Mouse (Mus musculus): ENCODE results near the gene Grasp.
A peak's percentile ranks its signal among the peaks of the same experiment; 100 is the strongest.

Gene Grasp

GRCm38 (mm10) chr15:101250220-101250800, 26.3 kb downstream of the Grasp start:
- Histone ChIP-seq H3K27me3 (ENCODE audit: insufficient read depth, low read length) (no peaks in the 10 kb centered on the region), H3K36me3 (ENCODE audit: insufficient read depth, low read length) (no peaks in the 10 kb centered on the region), H3K9me3 (ENCODE audit: low read length) (no peaks in the 10 kb centered on the region), H3K4me1 (replicated peaks; ENCODE audit: low read depth, low read length) (peaks cover 59% of the 10 kb centered on the region), H3K4me3 (replicated peaks; ENCODE audit: low read length) (no peak overlapping the region)
- TF ChIP-seq POU5F1 (IDR thresholded peaks at IDR 0.05; ENCODE audit: borderline replicate concordance, low read length) (no peak), NANOG (IDR thresholded peaks at IDR 0.05; ENCODE audit: borderline replicate concordance, low read length) (no peak), CTCF (conservative IDR thresholded peaks at IDR 0.05; ENCODE audit: low read length) (no peak)

GRCm38 (mm10) chr15:101251930-101252329, 27.9 kb downstream of the Grasp start:
- peaks cover 64% of the 10 kb centered on the region for H3K4me1 ChIP-seq (replicated peaks; ENCODE audit: low read depth, low read length)
- TF ChIP-seq POU5F1 (IDR thresholded peaks at IDR 0.05; ENCODE audit: borderline replicate concordance, low read length), result no peak
- TF ChIP-seq CTCF (conservative IDR thresholded peaks at IDR 0.05; ENCODE audit: low read length), result no peak
- no peak for TF ChIP-seq NANOG (IDR thresholded peaks at IDR 0.05; ENCODE audit: borderline replicate concordance, low read length)
- no peak overlapping the region for H3K4me3 ChIP-seq (replicated peaks; ENCODE audit: low read length)
- no peaks in the 10 kb centered on the region for H3K9me3 ChIP-seq (ENCODE audit: low read length)
- no peaks in the 10 kb centered on the region for H3K36me3 ChIP-seq (ENCODE audit: insufficient read depth, low read length)
- H3K27me3 ChIP-seq (ENCODE audit: insufficient read depth, low read length), result no peaks in the 10 kb centered on the region

DNA sequence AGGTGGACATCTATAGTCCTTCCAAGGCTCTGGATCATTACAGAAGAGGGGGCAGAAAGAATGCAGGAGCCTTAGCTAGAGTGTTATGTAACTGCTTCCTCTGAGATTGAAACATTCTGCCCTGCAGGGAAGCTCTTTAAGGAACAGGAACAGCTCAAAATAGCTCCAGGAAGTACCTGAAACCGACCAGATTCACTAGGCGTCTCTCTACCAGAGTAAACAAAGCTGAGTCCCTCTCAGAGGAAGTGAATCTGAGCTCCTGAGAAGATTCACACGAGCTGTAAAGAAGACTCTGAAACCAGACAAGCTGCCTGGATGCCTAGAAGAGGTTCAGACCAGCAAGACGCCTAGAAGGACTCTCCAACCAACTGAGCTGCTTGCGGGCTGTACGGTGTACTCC, 28.6 kb downstream of the Grasp start:
- Histone ChIP-seq H3K9me3 (ENCODE audit: low read length) (no peaks in the 10 kb centered on the region), H3K27me3 (ENCODE audit: insufficient read depth, low read length) (no peaks in the 10 kb centered on the region), H3K4me3 (replicated peaks; ENCODE audit: low read length) (no peak overlapping the region), H3K4me1 (replicated peaks; ENCODE audit: low read depth, low read length) (peaks cover 65% of the 10 kb centered on the region), H3K36me3 (ENCODE audit: insufficient read depth, low read length) (no peaks in the 10 kb centered on the region)
- no peak for TF ChIP-seq NANOG (IDR thresholded peaks at IDR 0.05; ENCODE audit: borderline replicate concordance, low read length)

DNA sequence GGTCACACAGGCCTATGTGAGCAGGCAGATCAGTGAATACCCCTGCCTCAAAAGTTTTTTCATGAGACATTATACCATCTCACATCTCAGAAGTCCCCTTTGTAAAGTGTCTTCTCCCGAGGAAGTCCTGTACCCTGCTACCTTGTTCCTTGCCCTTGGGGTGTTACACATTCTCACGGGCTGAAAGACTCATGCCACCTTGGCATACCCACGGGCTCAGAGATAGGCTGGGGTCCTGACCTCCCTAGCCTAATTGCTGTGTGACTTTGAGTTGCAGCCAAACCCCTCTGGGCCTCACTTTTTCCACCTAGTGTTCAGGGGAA, 29.5 kb downstream of the Grasp start:
- H3K36me3 ChIP-seq (ENCODE audit: insufficient read depth, low read length), result peaks cover 6% of the 10 kb centered on the region; the same call in 1 of the 2 replicates
- no peaks in the 10 kb centered on the region for H3K9me3 ChIP-seq (ENCODE audit: low read length)
- H3K4me3 ChIP-seq (replicated peaks; ENCODE audit: low read length), result peak overlapping the region; percentile 85
- peaks cover 66% of the 10 kb centered on the region for H3K4me1 ChIP-seq (replicated peaks; ENCODE audit: low read depth, low read length)
- H3K27me3 ChIP-seq (ENCODE audit: insufficient read depth, low read length), result no peaks in the 10 kb centered on the region
- TF ChIP-seq NANOG (IDR thresholded peaks at IDR 0.05; ENCODE audit: borderline replicate concordance, low read length), result no peak
- TF ChIP-seq POU5F1 (IDR thresholded peaks at IDR 0.05; ENCODE audit: borderline replicate concordance, low read length), result no peak
- TF ChIP-seq CTCF (conservative IDR thresholded peaks at IDR 0.05; ENCODE audit: low read length), result no peak

DNA sequence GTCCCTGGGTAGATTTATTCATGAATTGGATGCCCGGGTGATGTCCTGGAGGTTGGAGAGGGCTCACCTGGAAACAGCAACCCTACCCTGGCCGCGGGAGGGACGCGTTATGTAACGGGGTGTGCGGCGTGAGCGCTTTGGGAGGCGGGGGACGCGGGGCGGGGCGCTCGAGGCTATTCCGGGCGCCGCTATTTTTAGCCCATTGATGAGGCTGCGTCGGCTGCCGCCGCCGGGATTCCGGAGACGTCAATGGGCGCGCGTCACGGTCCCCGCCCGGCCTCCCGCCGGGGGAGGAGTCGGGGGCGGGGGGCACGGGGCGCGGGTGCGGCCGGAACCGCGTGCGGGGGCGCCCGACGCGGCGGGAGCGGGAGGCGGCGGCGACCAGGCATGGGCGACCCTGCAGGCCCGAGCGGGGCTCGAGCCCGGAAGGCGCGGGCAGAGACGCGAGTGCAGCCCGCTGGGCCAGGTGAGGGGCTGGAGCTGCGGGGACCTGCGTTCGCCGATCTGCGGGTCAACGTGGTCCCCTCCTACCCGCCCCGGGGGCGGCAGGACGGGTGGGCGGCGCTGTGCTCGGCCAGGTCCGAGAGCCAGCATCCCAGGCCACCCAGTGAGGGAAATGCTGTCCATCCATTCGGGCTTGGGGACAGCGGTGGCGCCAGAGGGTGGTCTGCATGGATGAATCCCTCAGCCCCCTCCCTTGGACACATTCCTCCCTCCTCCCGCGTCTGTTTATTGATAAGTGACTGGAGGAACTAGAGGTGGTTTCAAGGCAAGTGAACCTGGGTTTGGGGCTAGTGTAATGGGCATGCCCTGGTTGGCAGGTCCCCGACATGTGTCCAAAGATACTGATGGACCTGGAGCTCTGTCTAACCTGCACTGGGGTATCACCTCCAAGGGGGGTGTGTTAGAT, 30.2 kb downstream of the Grasp start, which contains the start of gene Nr4a1:
Nr4a1 (plus strand) TSS at position 384 of the 910 bp plus-strand sequence.
- H3K9me3 ChIP-seq (ENCODE audit: low read length), result no peaks in the 10 kb centered on the region
- H3K36me3 ChIP-seq (ENCODE audit: insufficient read depth, low read length), result peaks cover 12% of the 10 kb centered on the region; the same call in 1 of the 2 replicates
- TF ChIP-seq NANOG (IDR thresholded peaks at IDR 0.05; ENCODE audit: borderline replicate concordance, low read length) (no peak), POU5F1 (IDR thresholded peaks at IDR 0.05; ENCODE audit: borderline replicate concordance, low read length) (no peak), CTCF (conservative IDR thresholded peaks at IDR 0.05; ENCODE audit: low read length) (no peak)
- H3K27me3 ChIP-seq (ENCODE audit: insufficient read depth, low read length), result no peaks in the 10 kb centered on the region
- peak within 1 kb of the TSS; percentile 85 for H3K4me3 ChIP-seq (replicated peaks; ENCODE audit: low read length)
- H3K4me1 ChIP-seq (replicated peaks; ENCODE audit: low read depth, low read length), result peaks cover 72% of the 10 kb centered on the region

DNA sequence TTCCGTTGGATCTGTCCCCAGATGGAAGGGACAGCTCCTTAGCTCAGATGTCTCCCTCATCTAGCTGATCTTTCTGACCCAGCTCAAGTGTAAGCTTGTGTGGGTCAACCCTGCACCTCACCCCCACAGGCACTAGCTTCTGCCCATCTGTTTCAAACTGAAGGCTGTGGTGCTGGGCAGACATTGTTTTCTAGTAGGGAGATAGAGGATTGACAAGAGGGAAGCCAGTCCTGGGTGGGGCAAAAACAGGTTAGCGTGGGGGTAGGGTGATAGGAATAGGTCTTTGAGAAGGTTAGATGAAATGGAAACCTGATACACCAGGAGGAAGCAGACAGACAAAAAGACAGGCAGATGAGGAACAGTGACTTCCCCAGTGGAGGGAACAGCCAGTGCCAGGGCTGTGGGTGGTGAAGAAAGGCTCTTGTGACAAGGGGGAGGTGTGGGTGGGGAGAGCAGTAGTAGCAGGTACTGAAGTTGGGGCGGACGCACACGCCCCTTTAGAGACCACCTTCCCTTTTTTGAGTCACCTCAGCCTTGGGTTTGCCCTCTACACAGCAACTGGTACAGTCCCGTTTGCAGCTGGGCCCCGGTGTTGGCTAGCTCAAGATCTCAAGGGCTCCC, 32.0 kb downstream of the Grasp start:
- H3K36me3 ChIP-seq (ENCODE audit: insufficient read depth, low read length), result peaks cover 25% of the 10 kb centered on the region
- peak overlapping the region; percentile 21 for H3K4me3 ChIP-seq (replicated peaks; ENCODE audit: low read length)
- H3K4me1 ChIP-seq (replicated peaks; ENCODE audit: low read depth, low read length), result peaks cover 77% of the 10 kb centered on the region
- no peaks in the 10 kb centered on the region for H3K9me3 ChIP-seq (ENCODE audit: low read length)
- TF ChIP-seq CTCF (conservative IDR thresholded peaks at IDR 0.05; ENCODE audit: low read length) (no peak), NANOG (IDR thresholded peaks at IDR 0.05; ENCODE audit: borderline replicate concordance, low read length) (no peak), POU5F1 (IDR thresholded peaks at IDR 0.05; ENCODE audit: borderline replicate concordance, low read length) (no peak)
- H3K27me3 ChIP-seq (ENCODE audit: insufficient read depth, low read length), result no peaks in the 10 kb centered on the region

GRCm38 (mm10) chr15:101256463-101257206, 32.6 kb downstream of the Grasp start:
- peaks cover 81% of the 10 kb centered on the region for H3K4me1 ChIP-seq (replicated peaks; ENCODE audit: low read depth, low read length)
- H3K27me3 ChIP-seq (ENCODE audit: insufficient read depth, low read length), result no peaks in the 10 kb centered on the region
- H3K9me3 ChIP-seq (ENCODE audit: low read length), result no peaks in the 10 kb centered on the region
- peaks cover 32% of the 10 kb centered on the region for H3K36me3 ChIP-seq (ENCODE audit: insufficient read depth, low read length)
- peak overlapping the region; percentile 21; the same call in 1 of the 2 replicates for H3K4me3 ChIP-seq (replicated peaks; ENCODE audit: low read length)
- TF ChIP-seq CTCF (conservative IDR thresholded peaks at IDR 0.05; ENCODE audit: low read length), result no peak
- no peak for TF ChIP-seq NANOG (IDR thresholded peaks at IDR 0.05; ENCODE audit: borderline replicate concordance, low read length)
- TF ChIP-seq POU5F1 (IDR thresholded peaks at IDR 0.05; ENCODE audit: borderline replicate concordance, low read length), result no peak

DNA sequence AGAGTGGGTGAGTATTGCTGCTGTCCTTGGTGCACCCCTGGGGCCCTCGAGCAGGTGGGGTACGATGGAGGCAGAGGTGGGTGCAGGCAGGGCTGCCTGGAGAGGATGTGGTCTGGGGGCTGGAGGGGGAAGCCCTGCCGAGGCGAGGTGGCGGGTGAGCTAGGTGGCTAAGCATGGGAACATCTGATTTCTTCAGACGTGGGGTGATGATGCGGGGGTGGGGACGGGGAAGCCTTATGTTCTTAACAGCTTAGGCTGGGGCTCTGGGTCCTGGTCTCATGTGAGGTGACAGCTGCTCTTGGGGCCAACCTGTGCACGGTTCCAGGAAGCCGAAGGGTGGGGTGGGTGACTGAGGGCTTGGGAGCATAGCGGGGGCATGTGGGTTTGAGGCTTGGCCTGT, 34.4 kb downstream of the Grasp start:
- H3K9me3 ChIP-seq (ENCODE audit: low read length), result no peaks in the 10 kb centered on the region
- H3K36me3 ChIP-seq (ENCODE audit: insufficient read depth, low read length), result peaks cover 44% of the 10 kb centered on the region
- no peak for TF ChIP-seq POU5F1 (IDR thresholded peaks at IDR 0.05; ENCODE audit: borderline replicate concordance, low read length)
- no peaks in the 10 kb centered on the region for H3K27me3 ChIP-seq (ENCODE audit: insufficient read depth, low read length)
- peaks cover 90% of the 10 kb centered on the region for H3K4me1 ChIP-seq (replicated peaks; ENCODE audit: low read depth, low read length)
- H3K4me3 ChIP-seq (replicated peaks; ENCODE audit: low read length), result no peak overlapping the region

Measured in E14TG2a.4 (cell line).